Mouse (Mus musculus) heart, postnatal 25 days (tissue): Measurements from ENCODE around the gene Irf4. TPM values are rescaled to one million over a fixed set of nuclear protein-coding genes. Genes with fewer than 3 reads are reported as not detected.

ENCODE experiments used
- DNase-seq: peaks from one replicate; pipeline ENCODE4 v3.0.0; 2022; ENCODE audit warnings: low spot score
- intact Hi-C: fragments of 180-260 bp; cut with DNase I; formaldehyde crosslinking; loops from one replicate; pipeline ENCODE4 v1.15.1; 2025
- total RNA-seq, 2 experiments: library from RNA; stranded (reverse); gene quantifications; 2 replicates each; pipeline ENCODE4 v1.2.3; 2021

Gene Irf4
- total RNA-seq, 2 experiments from 2014 or later = 0.99 to 1.3 TPM

- intact Hi-C loops = no loop called here
- DNase-seq = no peak
These were observed 41.0 kb downstream of the Irf4 start for GRCm38 (mm10) chr13:30790016-30790415.

GRCm38 (mm10) chr13:30792308-30792707 lies 43.3 kb downstream of the Irf4 start:
- intact Hi-C loops = no loop called here
- no peak for DNase-seq

GRCm38 (mm10) chr13:30792741-30793140 lies 43.7 kb downstream of the Irf4 start:
- DNase-seq = no peak
- intact Hi-C loops = no loop called here

- no peak for DNase-seq
- intact Hi-C loops = no loop called here
These were observed 44.2 kb downstream of the Irf4 start for GRCm38 (mm10) chr13:30793196-30793595.

GRCm38 (mm10) chr13:30793616-30794015 lies 44.6 kb downstream of the Irf4 start:
- intact Hi-C loops = no loop called here
- no peak for DNase-seq

- DNase-seq = no peak
These were observed 46.9 kb downstream of the Irf4 start for GRCm38 (mm10) chr13:30795960-30796359.

GRCm38 (mm10) chr13:30801886-30802285 lies 52.9 kb downstream of the Irf4 start:
- no peak for DNase-seq
- intact Hi-C loops = no loop called here

More at GRCm38 (mm10) chr13:30795960-30796359, 46.9 kb downstream of the Irf4 start:
- intact Hi-C loops = no loop called here

GRCm38 (mm10) chr13:30802336-30802955 lies 53.4 kb downstream of the Irf4 start:
- intact Hi-C loops = no loop called here
- no peak for DNase-seq

GRCm38 (mm10) chr13:30809240-30809639 lies 60.2 kb downstream of the Irf4 start:
- DNase-seq = peak; percentile 25
- intact Hi-C loops = no loop called here

GRCm38 (mm10) chr13:30813464-30813863 lies 64.4 kb downstream of the Irf4 start:
- intact Hi-C loops = no loop called here

GRCm38 (mm10) chr13:30814256-30814655 lies 65.2 kb downstream of the Irf4 start:
- DNase-seq = no peak
- intact Hi-C loops = no loop called here

More at GRCm38 (mm10) chr13:30813464-30813863, 64.4 kb downstream of the Irf4 start:
- DNase-seq = no peak

Other genes with a start within 250 kb of the Irf4 start
- 1,000 to 10,000 TPM; 1,260 to 1,275 TPM for gene Uqcrfs1, start 203.9 kb upstream of the Irf4 start, total RNA-seq
- 10 to 100 TPM; 22.6 to 24.9 TPM for gene Dusp22, start 89.2 kb upstream of the Irf4 start, total RNA-seq
- gene Hus1b, start 198.5 kb downstream of the Irf4 start, total RNA-seq = not detected
- 10 to 100 TPM; 15.6 to 16.1 TPM for gene Exoc2, start 224.9 kb downstream of the Irf4 start, total RNA-seq
- not detected for gene Gm5447, start 225.0 kb downstream of the Irf4 start, total RNA-seq